Mouse (Mus musculus) B cell, adult 2 months (primary cell): ENCODE data around the gene Lypd8.
"Not testable (repeated sequence)": the region's sequence is repeated elsewhere in the genome, so short reads cannot be mapped to it uniquely, and the experiment has no call there.

ENCODE experiments used
- DNase-seq, 2 experiments: peaks; one replicate each; pipeline ENCODE4 v3.0.0; 2022

The Lypd8 gene

DNA sequence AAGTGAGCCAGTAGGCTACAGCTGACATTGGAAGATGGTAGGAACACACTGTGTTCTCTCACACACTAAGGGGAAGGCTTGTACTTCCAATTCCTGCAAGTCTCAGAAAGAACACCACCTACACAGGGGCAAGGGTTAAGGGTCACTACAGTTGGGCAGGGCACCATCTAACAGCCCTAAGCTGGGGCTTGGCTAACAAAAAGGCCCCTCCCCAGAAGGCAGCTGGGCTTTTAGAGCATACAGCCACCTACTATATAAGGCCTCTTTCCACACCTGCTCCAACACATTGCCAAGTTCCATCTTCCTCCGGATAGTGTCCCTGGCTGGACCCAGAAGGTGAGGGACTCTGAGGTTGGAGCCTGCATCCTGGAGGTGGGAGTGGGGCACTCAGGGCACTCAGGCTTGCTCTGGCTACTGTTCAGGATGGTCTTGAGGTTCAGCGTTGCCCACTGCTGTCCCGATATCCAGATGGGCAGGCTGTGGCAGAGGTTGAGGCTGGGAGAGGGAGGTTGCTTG, at the start of gene Lypd8:
Gene Lypd8, plus strand, starts transcription at position 281 of the 516 bp plus-strand sequence.
- no peak for DNase-seq

DNA sequence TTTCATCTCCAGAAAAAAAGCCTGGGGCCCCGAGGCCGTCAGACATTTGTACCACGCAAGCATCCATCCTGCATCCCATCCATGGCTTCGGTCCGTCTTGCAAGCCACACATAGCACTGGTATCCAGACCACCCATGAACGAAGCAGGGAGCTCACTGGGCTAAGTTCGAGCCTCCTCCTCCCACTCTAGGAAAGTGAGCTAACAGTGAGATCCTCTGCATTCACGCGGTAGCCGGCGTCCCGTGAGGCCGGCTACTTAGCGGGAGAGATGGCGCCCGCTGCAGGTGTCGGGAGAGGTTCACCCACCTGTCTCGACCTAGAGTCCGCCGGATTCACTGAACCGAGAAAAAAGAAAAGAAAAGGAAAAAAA, 49.0 kb upstream of the Lypd8 start:
- DNase-seq = no peak

DNA sequence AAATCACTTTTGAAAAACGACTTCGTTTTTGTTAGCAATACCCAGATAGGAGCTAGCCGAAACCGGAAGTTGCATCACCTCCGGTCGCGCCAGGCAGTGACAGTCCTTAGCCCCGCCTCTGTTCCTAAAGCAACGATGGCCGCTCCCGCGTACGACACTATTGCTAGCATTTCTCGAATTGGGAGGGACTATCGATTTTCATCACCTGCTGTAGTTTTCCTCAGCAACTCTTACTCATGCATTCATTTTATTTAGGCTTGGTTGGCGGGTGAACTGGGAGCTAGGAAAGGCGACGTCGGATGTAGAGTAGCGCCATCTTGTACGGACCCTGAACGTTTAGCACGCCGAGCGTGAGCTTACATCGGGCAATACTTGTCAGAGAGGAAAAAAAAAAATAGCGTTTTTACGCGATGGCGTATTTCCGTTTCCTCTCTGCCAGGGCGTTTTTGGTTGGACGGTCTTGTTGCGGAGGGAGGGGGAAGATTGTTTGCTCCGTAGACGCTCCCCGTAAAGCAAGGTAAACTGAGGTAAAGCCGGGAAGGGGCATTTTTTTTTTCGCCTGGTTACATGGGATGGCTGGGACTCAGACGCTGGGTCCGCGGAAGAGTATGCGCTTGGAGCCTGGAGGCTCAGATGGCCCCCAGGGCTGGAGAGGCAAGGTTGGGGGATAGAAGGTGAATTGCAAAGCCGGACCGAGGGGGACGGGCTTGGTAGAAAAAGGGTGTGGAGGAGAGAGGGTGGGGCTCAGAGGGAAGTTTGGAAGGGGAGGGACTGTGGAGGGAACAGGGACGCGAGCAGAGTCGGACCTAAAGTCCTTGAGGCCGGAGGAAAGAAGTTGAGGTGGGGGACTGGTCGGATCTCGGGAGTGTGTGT, 48.3 kb upstream of the Lypd8 start, which contains the start of the genes Zfp672 and Sh3bp5l:
Gene Zfp672, minus strand, starts transcription at position 64 of the 873 bp plus-strand sequence.
Gene Sh3bp5l, plus strand, starts transcription at position 449 of the 873 bp plus-strand sequence.
- peak; percentile 90 to 92 for DNase-seq

DNA sequence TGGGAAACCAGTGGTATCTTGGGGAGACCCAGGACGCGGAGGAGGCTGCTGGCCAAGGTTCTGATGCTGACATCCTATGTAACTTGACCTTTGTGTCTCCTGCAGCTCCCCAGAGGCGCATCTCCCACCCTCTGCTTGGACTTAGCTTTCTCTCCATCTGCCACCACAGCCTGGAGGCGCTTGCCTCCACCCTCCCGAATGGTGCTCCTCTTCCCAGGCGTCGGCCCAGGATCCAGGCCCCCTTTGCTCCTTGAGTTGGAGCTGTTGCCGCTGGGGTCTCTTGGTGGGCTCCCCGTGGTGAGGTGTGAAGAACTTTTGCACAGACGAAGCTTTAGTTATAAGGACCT, 47.7 kb upstream of the Lypd8 start:
- DNase-seq = no peak

DNA sequence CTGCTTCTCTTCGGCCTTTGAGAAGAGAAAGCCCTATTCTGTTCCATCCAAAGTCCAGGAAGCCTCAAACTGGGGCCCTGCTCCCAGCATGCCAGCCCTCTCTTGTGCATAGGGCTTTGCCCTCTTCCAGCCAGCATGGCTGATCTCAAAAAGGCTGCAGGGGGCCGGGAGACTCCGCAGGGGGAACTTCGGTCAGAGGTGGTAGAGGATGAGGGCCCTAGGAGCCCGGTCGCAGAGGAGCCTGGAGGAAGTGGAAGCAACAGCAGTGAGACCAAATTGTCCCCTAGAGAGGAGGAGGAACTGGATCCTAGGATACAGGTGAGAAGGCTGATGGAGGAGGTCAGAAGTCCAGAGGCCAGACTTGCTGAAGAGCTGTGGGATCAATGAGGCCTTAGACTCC, 47.3 kb upstream of the Lypd8 start:
- no peak for DNase-seq

DNA sequence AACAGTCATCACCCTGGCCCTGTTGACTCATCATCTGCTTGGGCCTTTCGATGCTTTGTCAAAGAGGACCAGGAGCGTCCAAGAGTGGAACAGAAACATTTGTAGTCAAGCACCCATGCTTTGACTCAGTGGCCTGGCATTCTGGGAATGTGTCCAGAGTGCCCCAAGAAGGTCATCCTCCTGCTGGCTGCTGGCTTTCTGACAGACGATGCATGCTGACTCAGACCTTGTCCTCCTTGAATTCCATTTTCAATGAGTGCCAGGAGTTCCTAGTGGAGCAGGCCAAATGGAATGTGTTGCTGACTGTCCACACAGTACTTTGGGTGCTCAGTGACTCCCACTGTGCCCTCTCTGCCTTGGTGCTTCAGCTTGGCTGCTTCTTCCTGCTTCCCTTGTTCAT, 44.1 kb upstream of the Lypd8 start:
- no peak for DNase-seq

DNA sequence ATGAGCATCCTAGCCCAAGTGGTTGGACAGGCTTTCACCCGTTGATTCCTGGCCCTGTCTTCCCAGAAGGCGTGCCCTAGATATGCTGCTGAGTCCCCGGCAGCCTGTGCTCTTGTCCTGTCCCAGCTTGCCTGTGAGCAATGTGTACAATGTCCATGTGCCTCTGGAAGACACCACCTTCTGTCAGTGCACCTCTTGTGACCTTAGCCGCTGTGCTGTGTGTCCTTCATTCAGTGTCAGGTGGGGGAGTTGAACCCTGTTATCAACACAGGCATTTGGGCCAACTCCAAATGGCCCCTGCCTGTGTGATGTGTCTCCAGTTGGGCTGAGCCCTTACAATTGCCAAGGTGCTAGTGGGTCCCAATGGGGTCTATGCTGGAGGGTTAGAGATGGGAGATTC, 32.1 kb upstream of the Lypd8 start:
- no peak for DNase-seq

DNA sequence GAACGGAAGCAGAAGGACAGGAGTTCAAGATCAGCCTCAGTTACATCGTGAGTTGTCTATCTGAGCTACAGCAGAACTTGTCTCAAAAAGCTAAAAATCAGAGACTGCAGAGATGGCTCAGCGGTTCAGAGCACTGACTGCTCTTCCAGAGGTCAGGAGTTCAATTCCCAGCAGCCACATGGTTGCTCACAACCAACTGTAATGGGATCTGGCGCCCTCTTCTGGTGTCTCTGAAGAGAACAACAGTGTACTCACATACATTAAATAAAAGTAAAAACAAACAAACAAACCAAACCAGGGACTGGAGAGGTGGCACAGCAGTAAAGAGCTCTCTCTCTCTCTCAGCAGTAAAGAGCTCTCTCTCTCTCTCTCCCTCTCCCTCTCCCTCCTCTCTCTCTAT, 28.2 kb upstream of the Lypd8 start:
- DNase-seq = peak; percentile 24 to 32

DNA sequence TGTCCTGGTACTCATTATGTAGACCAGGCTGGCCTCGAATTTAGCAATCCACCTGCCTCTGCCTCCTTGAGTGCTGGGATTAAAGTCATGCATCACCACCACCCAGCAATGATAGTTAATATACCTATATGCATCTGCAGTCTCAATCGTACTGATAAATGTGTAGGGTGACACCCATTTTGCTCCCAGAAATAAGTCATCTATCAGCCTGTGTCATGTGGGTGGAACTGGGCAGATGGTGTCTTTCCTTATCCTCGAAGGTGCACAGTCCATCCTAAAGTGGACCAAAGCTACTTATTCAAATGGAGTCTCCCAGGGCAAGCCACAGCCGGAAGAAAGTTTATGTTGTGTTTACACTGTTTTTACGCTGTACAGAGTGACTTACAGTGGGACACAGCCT, 27.7 kb upstream of the Lypd8 start:
- no peak for DNase-seq

DNA sequence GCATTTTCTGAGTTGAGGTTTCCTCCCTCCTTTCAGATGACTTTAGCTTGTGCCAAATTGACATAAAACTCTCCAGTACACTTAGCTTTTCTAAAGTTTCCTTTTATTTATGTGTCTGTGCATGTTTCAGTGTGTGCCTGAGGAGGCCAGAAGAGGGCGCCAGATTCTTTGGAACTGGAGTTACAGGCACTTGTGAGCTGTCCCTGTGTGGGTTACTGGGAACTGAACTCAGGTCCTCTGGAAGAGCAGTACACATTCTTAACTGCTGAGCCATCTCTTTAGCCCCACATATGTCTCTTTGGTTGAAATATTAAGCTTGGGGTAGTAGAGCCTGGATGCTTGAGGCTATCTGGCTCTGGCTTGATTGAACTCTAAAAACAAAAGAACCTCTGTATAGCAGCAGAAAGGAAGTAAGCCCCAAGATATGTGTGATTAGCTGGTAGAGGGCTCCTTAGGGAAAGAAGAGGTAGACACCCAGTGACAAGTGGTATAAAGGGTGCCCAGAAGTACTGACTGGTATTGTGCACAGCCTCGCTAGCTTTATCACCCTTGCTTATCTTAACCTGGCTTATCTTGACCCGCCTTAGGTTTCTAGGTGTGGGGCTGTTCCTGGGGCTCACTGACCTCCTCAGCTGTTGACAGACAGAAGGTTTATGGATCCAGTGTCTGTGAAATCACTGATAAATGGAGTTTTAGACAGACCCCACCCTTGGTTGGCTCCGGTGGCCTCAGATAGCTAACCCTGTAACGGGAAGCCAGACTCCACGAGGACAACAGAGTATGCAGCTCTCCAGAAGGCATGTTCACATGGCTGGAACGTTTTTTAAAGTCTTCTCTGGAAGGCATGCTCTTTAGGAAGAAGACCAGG, 25.9 kb upstream of the Lypd8 start:
- peak in 1 of 2 experiments; percentile 9 for DNase-seq

DNA sequence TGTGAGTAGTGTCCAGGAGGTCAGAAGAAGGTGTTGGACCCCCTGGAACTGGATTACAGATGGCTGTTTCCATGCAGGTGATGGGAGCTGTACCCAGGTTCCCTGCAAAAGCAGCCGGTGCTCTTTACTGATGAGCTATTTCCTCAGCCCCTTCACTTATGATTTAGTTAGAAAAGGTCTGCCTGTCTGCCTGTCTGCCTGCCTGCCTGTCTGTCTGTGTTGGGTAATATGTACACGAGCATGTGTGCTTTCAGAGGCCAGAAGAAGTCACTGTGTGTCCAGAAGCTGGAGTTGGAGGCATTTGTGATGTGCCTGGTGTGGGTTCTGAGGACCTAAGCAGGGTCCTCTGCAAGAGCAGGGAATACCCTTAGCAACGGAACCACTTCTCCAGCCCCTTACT, 25.1 kb upstream of the Lypd8 start:
- no peak for DNase-seq

DNA sequence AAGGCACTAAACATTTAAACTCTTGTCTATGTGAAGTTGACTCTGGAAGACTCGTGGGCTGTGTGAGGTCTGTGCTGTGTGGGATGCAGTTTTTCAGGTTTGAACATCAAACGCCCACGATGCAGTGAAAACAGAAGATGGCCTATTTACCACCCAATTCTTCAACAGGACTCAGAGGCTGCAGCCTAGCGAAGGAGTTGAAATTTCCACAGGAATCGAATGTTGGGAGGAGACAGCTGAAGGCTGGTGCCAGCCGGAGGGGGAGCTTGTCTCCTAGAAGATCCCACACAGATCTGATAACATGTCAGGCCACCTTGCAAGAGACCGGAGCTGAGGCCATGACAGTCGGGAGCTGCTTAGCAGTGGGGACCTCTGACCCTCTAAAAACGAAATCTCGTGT, 24.4 kb upstream of the Lypd8 start:
- DNase-seq = no peak

DNA sequence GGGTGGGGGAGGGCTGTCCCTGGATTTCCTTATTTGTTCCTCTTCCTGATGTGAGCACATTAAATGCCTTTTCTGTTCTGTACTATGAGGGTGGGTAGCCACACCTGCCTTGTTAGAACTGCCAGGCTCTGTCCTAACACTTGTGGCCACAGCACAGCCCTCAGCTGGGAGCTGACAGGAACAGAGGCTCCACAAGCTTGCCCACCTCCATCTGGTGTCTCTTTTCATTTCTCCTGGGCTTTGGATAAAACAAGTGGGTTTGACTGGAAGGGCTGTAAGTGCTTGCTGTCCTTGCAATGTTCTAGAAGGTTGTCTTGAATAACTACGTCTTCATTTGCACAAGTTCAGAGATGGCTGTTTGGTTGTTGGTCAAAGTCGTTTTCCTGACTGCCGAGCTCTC, 23.9 kb upstream of the Lypd8 start:
- DNase-seq = no peak

DNA sequence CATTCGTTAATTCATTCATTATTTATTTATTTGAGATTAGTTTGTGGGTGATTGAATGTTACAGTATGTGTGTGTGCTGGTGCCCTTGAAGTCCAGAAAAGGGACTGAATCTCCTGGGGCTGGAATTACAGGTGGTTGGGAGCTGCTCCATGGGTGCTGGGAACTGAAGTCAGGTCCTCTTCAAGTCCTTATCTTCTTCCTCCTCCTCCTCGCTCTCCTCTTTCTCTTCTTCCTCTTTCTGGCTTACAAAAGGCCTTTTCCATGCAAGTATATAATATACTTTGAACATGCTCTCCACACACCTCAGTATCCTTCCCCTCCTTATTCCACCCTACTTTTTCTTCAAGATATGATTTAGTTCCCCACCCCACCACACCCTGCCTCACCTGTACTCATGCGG, 21.8 kb upstream of the Lypd8 start:
- DNase-seq = no peak

DNA sequence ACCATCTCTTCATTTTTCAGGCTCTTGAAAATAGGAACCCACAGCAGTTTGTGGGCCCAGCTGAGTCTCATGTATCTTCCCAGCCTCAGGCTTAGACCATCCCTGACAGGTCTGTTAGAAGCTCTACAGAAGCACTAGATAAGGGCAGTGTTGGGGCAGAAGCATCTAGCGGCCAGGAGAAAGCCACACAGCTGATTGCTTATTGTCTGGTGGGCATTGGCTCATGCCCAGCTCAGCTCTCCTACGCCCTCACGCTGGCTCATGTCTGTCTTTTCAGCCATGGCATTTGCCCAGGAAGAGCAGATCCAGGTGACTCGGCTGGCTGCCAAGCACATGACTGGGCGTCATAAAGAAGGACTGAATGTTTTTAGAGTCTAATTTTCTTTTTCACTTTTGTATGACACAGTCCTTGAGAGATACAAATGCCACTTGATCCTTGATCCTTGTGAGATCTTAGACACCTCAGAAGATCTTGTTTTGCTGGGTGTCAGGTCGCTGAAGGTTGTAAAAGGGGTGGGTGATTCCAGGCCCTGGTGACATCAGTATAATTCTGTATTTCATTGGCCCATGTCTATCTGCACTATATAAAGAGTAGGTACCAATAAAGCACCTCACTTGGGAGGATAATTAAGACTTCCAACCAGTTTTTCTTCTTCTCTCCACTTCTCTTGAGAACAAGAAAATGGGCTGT, 20.9 kb upstream of the Lypd8 start:
- no peak for DNase-seq

DNA sequence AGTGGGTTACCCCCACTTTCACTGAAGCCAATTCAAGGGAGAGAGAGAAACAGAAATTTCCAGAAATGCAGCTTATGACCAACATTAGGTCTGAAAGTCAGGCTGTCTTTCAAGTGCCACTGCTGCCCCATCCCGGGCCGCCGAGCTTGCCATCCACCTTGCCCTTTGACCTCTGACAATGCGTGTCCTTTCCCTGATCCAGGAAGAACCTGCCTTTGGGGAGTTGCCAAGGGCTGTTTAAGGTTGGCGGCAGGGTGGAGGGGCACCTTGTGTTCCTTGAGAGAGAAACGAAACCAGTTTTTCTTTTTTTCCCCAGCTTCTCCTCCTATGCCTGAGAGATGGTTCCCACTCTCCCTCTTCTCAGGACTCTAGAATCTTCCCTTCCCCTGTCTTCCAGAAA, 16.3 kb upstream of the Lypd8 start:
- DNase-seq = not testable (repeated sequence)

DNA sequence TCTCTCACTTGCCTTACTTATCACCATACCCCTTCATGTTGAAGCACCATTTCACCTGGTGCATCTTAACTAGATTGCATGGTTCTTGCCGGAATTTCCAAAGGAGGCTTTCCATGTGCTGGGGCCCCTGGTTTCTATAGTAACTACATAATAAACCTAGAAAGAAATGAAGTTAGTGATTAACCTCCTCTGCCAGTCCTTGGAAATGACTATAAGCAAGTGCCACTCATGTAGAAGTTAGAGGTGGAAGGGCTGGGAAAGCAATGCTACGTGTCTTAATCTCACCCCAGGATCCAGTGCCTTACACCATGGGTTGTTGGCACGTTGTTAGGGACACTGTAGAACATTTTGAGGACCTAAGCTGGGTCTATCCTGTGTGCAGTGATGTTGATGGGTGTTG, 14.4 kb upstream of the Lypd8 start:
- no peak for DNase-seq

DNA sequence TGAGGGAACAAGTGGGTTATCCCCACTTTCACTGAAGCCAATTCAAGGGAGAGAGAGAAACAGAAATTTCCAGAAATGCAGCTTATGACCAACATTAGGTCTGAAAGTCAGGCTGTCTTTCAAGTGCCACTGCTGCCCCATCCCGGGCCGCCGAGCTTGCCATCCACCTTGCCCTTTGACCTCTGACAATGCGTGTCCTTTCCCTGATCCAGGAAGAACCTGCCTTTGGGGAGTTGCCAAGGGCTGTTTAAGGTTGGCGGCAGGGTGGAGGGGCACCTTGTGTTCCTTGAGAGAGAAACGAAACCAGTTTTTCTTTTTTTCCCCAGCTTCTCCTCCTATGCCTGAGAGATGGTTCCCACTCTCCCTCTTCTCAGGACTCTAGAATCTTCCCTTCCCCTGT, 12.7 kb upstream of the Lypd8 start:
- not testable (repeated sequence) for DNase-seq

DNA sequence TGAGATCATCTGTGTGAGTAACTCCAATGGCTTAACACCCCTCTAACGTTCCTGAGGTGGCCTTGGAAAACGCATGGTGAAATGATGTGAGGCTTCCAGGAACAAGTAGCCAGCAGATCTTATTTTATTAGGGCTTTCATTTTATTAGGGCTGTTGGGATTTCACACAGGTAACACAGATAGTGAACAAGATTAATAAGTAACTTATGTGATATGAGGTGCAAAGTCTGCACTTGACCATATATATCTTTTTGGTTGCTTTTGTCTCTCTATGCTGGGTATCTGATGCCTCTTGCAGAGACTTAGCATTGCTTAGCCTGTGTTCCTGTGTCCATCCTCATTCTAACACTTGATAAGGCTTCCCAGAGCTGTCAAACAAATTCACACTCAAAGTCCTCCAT, 1.6 kb upstream of the Lypd8 start:
- no peak for DNase-seq

DNA sequence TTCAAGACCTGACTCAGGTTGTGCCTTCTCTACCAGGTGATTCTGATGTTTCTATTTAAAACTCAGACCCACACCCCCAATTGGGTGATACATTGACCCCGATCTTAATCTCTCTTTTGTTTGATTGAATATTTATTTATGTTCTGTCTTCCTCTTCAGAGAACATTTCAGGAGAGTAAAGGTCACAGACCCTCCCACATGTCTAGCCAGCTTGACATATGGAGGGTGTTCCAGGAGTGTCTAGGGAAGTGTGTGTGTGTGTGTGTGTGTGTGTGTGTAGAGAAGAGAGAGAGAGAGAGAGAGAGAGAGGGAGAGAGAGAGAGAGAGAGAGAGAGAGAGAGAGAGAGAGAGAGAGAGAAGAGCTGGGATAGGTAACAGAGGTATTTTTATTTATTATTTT, 1.2 kb upstream of the Lypd8 start:
- no peak for DNase-seq

DNA sequence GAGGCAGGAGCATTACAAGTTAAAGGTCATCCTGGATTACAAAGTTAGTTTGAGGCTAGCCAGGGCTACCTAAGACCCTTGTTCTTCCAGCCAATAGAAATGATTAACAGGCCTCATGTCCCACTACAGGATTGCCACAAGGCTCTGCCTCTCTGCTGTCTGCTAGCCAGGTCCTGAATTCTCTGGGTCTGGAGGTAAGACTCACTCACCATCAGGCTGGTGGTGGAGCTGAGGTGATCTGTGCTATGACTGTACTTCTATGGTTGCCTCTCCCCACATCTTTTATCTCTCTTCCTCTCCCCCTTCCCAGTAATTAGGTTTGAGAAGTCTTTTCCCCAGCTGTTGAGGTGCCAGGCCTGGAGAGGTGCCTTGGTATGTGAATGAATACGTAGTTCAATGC, 673 bp downstream of the Lypd8 start:
- no peak for DNase-seq

DNA sequence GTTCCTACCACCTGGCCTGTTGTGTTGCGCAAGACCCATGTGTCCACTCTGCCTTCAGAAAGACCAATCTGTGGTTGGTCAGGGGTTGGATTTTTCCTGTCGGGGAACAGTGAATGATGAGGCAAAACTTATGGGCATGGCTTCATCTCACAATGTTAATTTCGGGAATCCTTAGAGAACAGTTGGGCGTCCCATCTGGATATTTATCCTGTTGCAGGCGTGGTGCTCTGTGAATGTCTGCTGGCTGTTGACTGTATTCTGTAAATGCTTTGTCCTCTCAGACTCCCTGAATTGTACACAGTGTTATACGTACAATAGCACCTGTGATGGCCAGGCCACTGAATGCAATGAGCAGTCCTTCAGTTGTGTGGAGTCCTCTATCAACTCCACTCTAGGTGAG, 3.6 kb downstream of the Lypd8 start:
- no peak for DNase-seq

DNA sequence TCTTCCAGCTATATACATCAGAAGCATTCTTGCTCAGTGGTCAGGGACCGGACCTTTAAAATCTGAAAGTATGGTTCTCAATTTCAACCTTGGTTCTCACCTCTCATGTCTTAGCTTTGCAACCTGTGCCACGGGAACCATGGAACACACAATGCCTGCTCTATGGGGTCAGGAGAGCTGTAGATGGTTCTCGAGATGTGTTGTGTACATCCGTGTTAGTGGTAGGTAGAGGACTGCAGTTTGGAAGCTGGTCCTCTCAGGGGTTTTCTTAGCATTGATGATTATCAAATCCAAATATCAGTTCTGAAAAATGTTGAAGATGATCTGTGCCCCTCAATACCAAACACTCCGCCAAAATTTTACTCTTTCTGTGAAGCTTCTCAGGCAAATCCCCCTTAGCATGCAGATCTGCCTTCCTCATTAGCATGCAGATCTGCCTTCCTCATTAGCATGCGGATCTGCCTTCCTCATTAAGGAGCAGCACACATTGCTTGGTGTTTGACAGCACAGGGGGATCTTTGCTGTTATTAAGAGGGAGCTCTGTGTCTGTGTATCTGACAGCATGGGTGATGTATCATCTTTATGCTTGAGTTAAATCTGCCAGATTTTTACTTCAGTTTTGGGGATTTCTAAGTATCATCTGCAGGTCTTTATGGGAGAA, 21.3 kb downstream of the Lypd8 start:
- DNase-seq = no peak
